ENCODE assay signal across 8 mouse cellular contexts in genomic region chr8:105346611-105347427, GRCm38 (mm10). TPM values are rescaled to one million over a fixed set of nuclear protein-coding genes. Genes with fewer than 3 reads are reported as not detected.
DNase-seq lines count a peak whose midpoint lies in the region; ATAC-seq and TF ChIP-seq lines count a peak whose summit lies in the region.

No protein-coding gene starts in this region.

- H3K4me3 ChIP-seq in forebrain, embryonic 16.5 days (replicated peaks; ENCODE audit: low read length): peak overlapping the region; percentile 75
- peak overlapping the region; percentile 62 for H3K4me3 ChIP-seq in hindbrain, embryonic 11.5 days (ENCODE audit: low read depth, low read length)
- peak overlapping the region; percentile 74 for H3K4me3 ChIP-seq in limb, embryonic 10.5 days
- H3K4me3 ChIP-seq in midbrain, embryonic 12.5 days: peak overlapping the region; percentile 57

- no peaks in the 10 kb centered on the region for H3K27me3 ChIP-seq in forebrain, embryonic 16.5 days (replicated peaks; ENCODE audit: control insufficient read depth, insufficient read depth, low read length)
- H3K27me3 ChIP-seq in hindbrain, embryonic 11.5 days (ENCODE audit: control insufficient read depth, insufficient read depth, low read length): no peaks in the 10 kb centered on the region
- H3K27me3 ChIP-seq in limb, embryonic 10.5 days (ENCODE audit: low read depth, poor library complexity, severe bottlenecking): 0 out of 2 replicates have a peak, but pooled peaks cover 6% of the 10 kb centered on the region
- peaks cover 25% of the 10 kb centered on the region for H3K27me3 ChIP-seq in midbrain, embryonic 12.5 days

- WGBS in forebrain, embryonic 16.5 days: 4% methylated on average over 32 of the region's 34 CpGs
- WGBS in hindbrain, embryonic 11.5 days: 2% methylated on average over 34 of the region's 34 CpGs
- WGBS in limb, embryonic 10.5 days: under 1% methylated on average over 34 of the region's 34 CpGs
- 2% methylated on average over 34 of the region's 34 CpGs for WGBS in midbrain, embryonic 12.5 days

- H3K36me3 ChIP-seq in forebrain, embryonic 16.5 days (ENCODE audit: control insufficient read depth, insufficient read depth): no peaks in the 10 kb centered on the region
- no peaks in the 10 kb centered on the region for H3K36me3 ChIP-seq in hindbrain, embryonic 11.5 days (ENCODE audit: control insufficient read depth, insufficient read depth, low read length)
- H3K36me3 ChIP-seq in limb, embryonic 10.5 days: no peaks in the 10 kb centered on the region
- no peaks in the 10 kb centered on the region for H3K36me3 ChIP-seq in midbrain, embryonic 12.5 days

- peak; percentile 1; the same call in 1 of the 2 replicates for ATAC-seq in forebrain, embryonic 16.5 days
- peak; percentile 25 for ATAC-seq in hindbrain, embryonic 11.5 days (ENCODE audit: low FRiP score)
- ATAC-seq in midbrain, embryonic 12.5 days (ENCODE audit: low FRiP score, low read depth): peak; percentile 24

- H3K9me3 ChIP-seq in forebrain, embryonic 16.5 days (ENCODE audit: control insufficient read depth, low read length): no peaks in the 10 kb centered on the region
- H3K9me3 ChIP-seq in hindbrain, embryonic 11.5 days (ENCODE audit: control insufficient read depth, low read length): no peaks in the 10 kb centered on the region
- no peaks in the 10 kb centered on the region for H3K9me3 ChIP-seq in limb, embryonic 10.5 days (replicated peaks)
- no peaks in the 10 kb centered on the region for H3K9me3 ChIP-seq in midbrain, embryonic 12.5 days

- H3K4me1 ChIP-seq in forebrain, embryonic 16.5 days (replicated peaks; ENCODE audit: control insufficient read depth, insufficient read depth, low read length): peaks cover 32% of the 10 kb centered on the region
- peaks cover 2% of the 10 kb centered on the region; the same call in 1 of the 2 replicates for H3K4me1 ChIP-seq in hindbrain, embryonic 11.5 days (replicated peaks; ENCODE audit: control insufficient read depth, insufficient read depth, low read length)
- H3K4me1 ChIP-seq in limb, embryonic 10.5 days: peaks cover 50% of the 10 kb centered on the region
- peaks cover 41% of the 10 kb centered on the region for H3K4me1 ChIP-seq in midbrain, embryonic 12.5 days

- DNase-seq in cerebellum, adult 11 months: peak; percentile 52
- no peak for DNase-seq in cerebellum, postnatal 4 days (ENCODE audit: low spot score in 2 of 2)
- DNase-seq in brain, embryonic 14.5 days (ENCODE audit: low read depth): peak; percentile 39
- DNase-seq in hindbrain, embryonic 11.5 days (ENCODE audit: low spot score): peak; percentile 60
- DNase-seq in limb, embryonic 10.5 days (ENCODE audit: low spot score): peak; percentile 73
- peak; percentile 68 for DNase-seq in testis, postnatal 10 days (ENCODE audit: low spot score)

- no peak for TF ChIP-seq CTCF in brain, embryonic 14.5 days (IDR thresholded peaks at IDR 0.05; ENCODE audit: borderline replicate concordance, extremely low read depth, insufficient read depth, insufficient read length)

- no peak overlapping the region for H3K27ac ChIP-seq in forebrain, embryonic 16.5 days (ENCODE audit: low read length)
- no peak overlapping the region for H3K27ac ChIP-seq in hindbrain, embryonic 11.5 days (ENCODE audit: low read depth, low read length)
- peak overlapping the region; percentile 88 for H3K27ac ChIP-seq in limb, embryonic 10.5 days
- 0 out of 2 replicates have a peak overlapping the region, but pooled peaks have one; percentile 49 for H3K27ac ChIP-seq in midbrain, embryonic 12.5 days (replicated peaks)

- peak overlapping the region; percentile 81 for H3K9ac ChIP-seq in forebrain, embryonic 16.5 days (replicated peaks; ENCODE audit: low read depth, low read length)
- H3K9ac ChIP-seq in hindbrain, embryonic 11.5 days (ENCODE audit: low read depth, low read length): peak overlapping the region; percentile 61
- peak overlapping the region; percentile 58 for H3K9ac ChIP-seq in midbrain, embryonic 12.5 days (replicated peaks)

- no peak for TF ChIP-seq POLR2A in brain, embryonic 14.5 days (IDR thresholded peaks at IDR 0.05; ENCODE audit: borderline replicate concordance, extremely low read depth, insufficient read depth, insufficient read length, poor library complexity, severe bottlenecking)

- peak overlapping the region; percentile 94 for H3K4me2 ChIP-seq in forebrain, embryonic 16.5 days (ENCODE audit: low read length)
- H3K4me2 ChIP-seq in hindbrain, embryonic 11.5 days (replicated peaks; ENCODE audit: low read depth, low read length): peak overlapping the region; percentile 98
- H3K4me2 ChIP-seq in midbrain, embryonic 12.5 days (replicated peaks): peak overlapping the region; percentile 89

RNA-seq across cellular contexts. Expression of gene Fhod1, which starts 0.9 kb away (rescaled TPM):
- 5.8 and 7.8 TPM in 2 replicates for polyA plus RNA-seq in brain, embryonic 14.5 days (2012; rRNA removed)
- polyA plus RNA-seq in forebrain, embryonic 16.5 days (2015; fragmentation: Nextera tagmentation; extraction: Ambion mirVana): 0.43 and 1.2 TPM in 2 replicates
- 1.8 and 3.6 TPM in 2 replicates for polyA plus RNA-seq in hindbrain, embryonic 11.5 days (2014; fragmentation: Nextera tagmentation; extraction: Ambion mirVana)
- 2.2 TPM in 2 replicates for polyA plus RNA-seq in limb, embryonic 10.5 days (2016; fragmentation: Nextera tagmentation; extraction: Ambion mirVana)
- polyA plus RNA-seq in midbrain, embryonic 12.5 days (2016; fragmentation: Nextera tagmentation; extraction: Ambion mirVana): 1.1 and 2.0 TPM in 2 replicates

RNA-seq across cellular contexts. Expression of gene Slc9a5, which starts 1.8 kb away (rescaled TPM):
- 39.3 and 56.1 TPM in 2 replicates for polyA plus RNA-seq in brain, embryonic 14.5 days (2012; rRNA removed)
- polyA plus RNA-seq in forebrain, embryonic 16.5 days (2015; fragmentation: Nextera tagmentation; extraction: Ambion mirVana): 6.3 and 10.3 TPM in 2 replicates
- 3.9 and 4.5 TPM in 2 replicates for polyA plus RNA-seq in hindbrain, embryonic 11.5 days (2014; fragmentation: Nextera tagmentation; extraction: Ambion mirVana)
- polyA plus RNA-seq in limb, embryonic 10.5 days (2016; fragmentation: Nextera tagmentation; extraction: Ambion mirVana): 4.5 and 6.3 TPM in 2 replicates
- polyA plus RNA-seq in midbrain, embryonic 12.5 days (2016; fragmentation: Nextera tagmentation; extraction: Ambion mirVana): 4.6 and 5.4 TPM in 2 replicates

RNA-seq across cellular contexts. Expression of gene Tmem208, which starts 20.7 kb away (rescaled TPM):
- 93.6 and 144 TPM in 2 replicates for polyA plus RNA-seq in brain, embryonic 14.5 days (2012; rRNA removed)
- 111 and 126 TPM in 2 replicates for polyA plus RNA-seq in forebrain, embryonic 16.5 days (2015; fragmentation: Nextera tagmentation; extraction: Ambion mirVana)
- polyA plus RNA-seq in hindbrain, embryonic 11.5 days (2014; fragmentation: Nextera tagmentation; extraction: Ambion mirVana): 102 and 105 TPM in 2 replicates
- polyA plus RNA-seq in limb, embryonic 10.5 days (2016; fragmentation: Nextera tagmentation; extraction: Ambion mirVana): 102 and 105 TPM in 2 replicates
- 93.7 and 96.8 TPM in 2 replicates for polyA plus RNA-seq in midbrain, embryonic 12.5 days (2016; fragmentation: Nextera tagmentation; extraction: Ambion mirVana)

RNA-seq across cellular contexts. Expression of gene Lrrc29, which starts 20.7 kb away (rescaled TPM):
- polyA plus RNA-seq in brain, embryonic 14.5 days (2012; rRNA removed): 2.3 and 2.4 TPM in 2 replicates
- 0.36 and 0.99 TPM in 2 replicates for polyA plus RNA-seq in forebrain, embryonic 16.5 days (2015; fragmentation: Nextera tagmentation; extraction: Ambion mirVana)
- 0.98 and 1.2 TPM in 2 replicates for polyA plus RNA-seq in hindbrain, embryonic 11.5 days (2014; fragmentation: Nextera tagmentation; extraction: Ambion mirVana)
- polyA plus RNA-seq in limb, embryonic 10.5 days (2016; fragmentation: Nextera tagmentation; extraction: Ambion mirVana): 1.4 TPM in 2 replicates
- 1.2 and 1.3 TPM in 2 replicates for polyA plus RNA-seq in midbrain, embryonic 12.5 days (2016; fragmentation: Nextera tagmentation; extraction: Ambion mirVana)

RNA-seq across cellular contexts. Expression of gene Plekhg4, which starts 26.3 kb away (rescaled TPM):
- polyA plus RNA-seq in brain, embryonic 14.5 days (2012; rRNA removed): 11.5 and 13.6 TPM in 2 replicates
- polyA plus RNA-seq in forebrain, embryonic 16.5 days (2015; fragmentation: Nextera tagmentation; extraction: Ambion mirVana): 1.3 and 1.9 TPM in 2 replicates
- polyA plus RNA-seq in hindbrain, embryonic 11.5 days (2014; fragmentation: Nextera tagmentation; extraction: Ambion mirVana): 0.26 and 0.73 TPM in 2 replicates
- 0.28 and 0.74 TPM in 2 replicates for polyA plus RNA-seq in limb, embryonic 10.5 days (2016; fragmentation: Nextera tagmentation; extraction: Ambion mirVana)
- polyA plus RNA-seq in midbrain, embryonic 12.5 days (2016; fragmentation: Nextera tagmentation; extraction: Ambion mirVana): 0.68 and 0.92 TPM in 2 replicates

Comparison
In these comparisons a context has a peak if more than half of its experiments do, and no peak if none do; other contexts are left out.
1. DNase-seq: peak in cerebellum, adult 11 months (single experiment), brain, embryonic 14.5 days (single experiment), hindbrain, embryonic 11.5 days (single experiment), limb, embryonic 10.5 days (single experiment) and testis, postnatal 10 days (single experiment); none in cerebellum, postnatal 4 days (0 of 2).
2. H3K27ac ChIP-seq: peak in limb, embryonic 10.5 days (single experiment) and midbrain, embryonic 12.5 days (single experiment); none in forebrain, embryonic 16.5 days (single experiment) and hindbrain, embryonic 11.5 days (single experiment).
3. Peak in every context shown above with its lines, with median percentiles within 50 percentile points of each other: ATAC-seq, H3K4me2 ChIP-seq, H3K4me3 ChIP-seq and H3K9ac ChIP-seq.